Mouse (Mus musculus) neural tube, postnatal 0 days (tissue): ENCODE measurements around the gene Grm3. TPM values are rescaled to one million over a fixed set of nuclear protein-coding genes. Genes with fewer than 3 reads are reported as not detected.

Experiments
- polyA plus RNA-seq: library from polyadenylated mRNA; unstranded; fragments of >200 nt; fragmentation: Nextera tagmentation; extraction: Ambion mirVana; gene quantifications from 2 replicates; pipeline ENCODE4 v1.2.1, GENCODE M21; 2015

Gene Grm3
- polyA plus RNA-seq = 49.5 and 57.4 TPM in 2 replicates

DNA sequence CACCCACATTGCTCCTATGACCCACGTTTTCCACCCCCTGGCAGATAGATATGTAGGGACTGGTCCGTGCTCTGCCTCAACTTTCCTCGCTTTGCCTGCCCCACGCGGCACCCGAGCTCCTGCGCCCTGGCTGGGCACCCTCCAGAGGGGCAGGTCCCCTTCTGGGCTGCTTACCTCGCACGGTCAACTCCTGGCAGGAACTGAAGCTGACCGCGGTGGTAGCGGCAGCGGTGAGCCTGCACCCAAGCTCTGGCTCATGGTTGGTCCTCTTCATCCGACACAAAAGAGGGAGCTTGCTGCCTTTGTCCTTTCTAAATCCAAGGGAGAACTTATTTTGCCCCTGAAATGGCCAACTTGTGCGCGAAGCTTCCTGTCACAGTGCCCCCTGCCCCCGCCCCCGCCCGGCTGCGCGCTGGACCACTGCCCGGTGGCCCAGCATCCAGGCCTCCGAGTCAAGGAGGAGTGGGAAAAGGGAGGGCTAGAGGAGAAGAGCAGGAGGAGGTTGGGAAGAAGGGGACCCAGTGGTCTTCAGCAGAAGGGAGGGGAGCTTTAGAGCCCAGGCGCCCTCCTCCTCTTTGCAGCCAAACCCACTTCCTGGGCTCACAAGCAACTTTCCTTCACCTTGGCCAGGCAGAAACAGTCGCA, at the start of gene Grm3:
Gene Grm3 (minus strand): TSS at position 215 of the 645 bp plus-strand sequence.

